Mouse (Mus musculus) thymus, postnatal 25 days (tissue): ENCODE measurements at regions not wholly inside any gene's neighbourhood (a gene's known extent, or its start where the extent isn't known, plus 50 kb on each side); places are given as distances from the start of the nearest gene placed in this dataset.
A peak's percentile ranks its signal among the peaks of the same experiment; 100 is the strongest.

Experiments
- DNase-seq: peaks from one replicate; pipeline ENCODE4 v3.0.0; 2022

DNA sequence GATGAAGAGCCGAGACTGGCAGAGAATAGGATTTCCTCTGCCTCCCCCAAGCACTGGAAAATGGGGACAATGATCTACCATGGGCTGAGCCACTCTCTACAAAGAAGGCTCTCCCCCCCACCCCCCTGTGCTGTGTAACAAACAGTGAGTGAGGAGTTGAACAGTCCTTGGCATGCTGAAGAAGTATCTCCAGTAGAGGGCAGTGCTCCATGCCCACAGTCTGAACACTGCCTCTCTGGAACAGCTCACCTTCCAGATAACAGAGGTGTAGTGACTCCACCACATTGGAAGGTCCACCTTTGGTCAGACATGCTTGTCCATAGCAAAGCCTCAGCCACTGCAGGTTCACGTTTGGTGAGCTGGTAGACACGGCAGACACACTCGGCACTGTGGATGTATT lies 85.2 kb upstream of the Bach2 start:
- DNase-seq = peak; percentile 62

GRCm38 (mm10) chr4:32156965-32157364 lies 81.6 kb upstream of the Bach2 start:
- no peak for DNase-seq

- DNase-seq = no peak
Observed at GRCm38 (mm10) chr4:32158451-32158850, 80.2 kb upstream of the Bach2 start.

- DNase-seq = no peak
Observed at GRCm38 (mm10) chr4:32158886-32159285, 79.7 kb upstream of the Bach2 start.

- peak; percentile 56 for DNase-seq
Observed at GRCm38 (mm10) chr4:32160815-32161214, 77.8 kb upstream of the Bach2 start.

DNA sequence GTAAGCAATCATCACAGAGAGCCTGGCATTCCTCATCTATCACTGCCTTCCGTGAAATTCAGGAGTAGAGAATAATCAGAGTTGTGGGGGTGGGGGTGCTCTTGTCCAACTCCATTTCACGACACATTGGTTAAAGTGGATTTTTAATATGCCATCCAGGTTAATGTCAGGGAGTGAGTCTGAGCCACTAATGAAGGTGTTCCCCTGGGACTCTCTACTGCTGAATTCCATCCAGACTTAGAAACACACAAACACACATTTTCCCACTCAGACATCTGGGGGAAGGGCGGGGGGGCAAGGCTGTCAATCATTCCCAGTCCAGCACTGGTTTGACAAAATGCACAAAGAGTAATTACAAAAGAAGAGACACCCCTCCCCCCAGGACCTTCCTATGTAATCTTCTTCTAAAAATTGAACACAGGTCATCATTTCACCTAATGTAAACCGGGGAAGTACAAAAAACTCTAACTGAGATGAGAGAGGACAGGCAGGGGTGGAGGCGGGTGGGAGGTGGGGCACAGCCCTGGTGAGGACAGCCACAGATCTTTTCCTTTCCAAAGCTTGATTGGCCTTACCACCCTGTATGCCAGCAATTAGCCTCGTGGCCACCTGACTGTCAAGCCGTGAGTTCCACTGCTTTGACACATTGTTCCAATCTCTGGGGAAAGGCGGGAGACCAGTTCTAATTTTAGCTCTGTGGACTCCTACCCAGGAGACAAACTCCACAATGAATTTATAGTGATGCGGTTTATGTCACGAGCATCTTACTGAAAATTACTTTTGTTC lies 76.5 kb upstream of the Bach2 start:
- no peak for DNase-seq

GRCm38 (mm10) chr4:32162694-32163240 lies 75.8 kb upstream of the Bach2 start:
- no peak for DNase-seq

- peak; percentile 54 for DNase-seq
Observed at GRCm38 (mm10) chr4:32164081-32164641, 74.4 kb upstream of the Bach2 start.

GRCm38 (mm10) chr4:32164736-32165241 lies 73.8 kb upstream of the Bach2 start:
- peak; percentile 63 for DNase-seq

DNA sequence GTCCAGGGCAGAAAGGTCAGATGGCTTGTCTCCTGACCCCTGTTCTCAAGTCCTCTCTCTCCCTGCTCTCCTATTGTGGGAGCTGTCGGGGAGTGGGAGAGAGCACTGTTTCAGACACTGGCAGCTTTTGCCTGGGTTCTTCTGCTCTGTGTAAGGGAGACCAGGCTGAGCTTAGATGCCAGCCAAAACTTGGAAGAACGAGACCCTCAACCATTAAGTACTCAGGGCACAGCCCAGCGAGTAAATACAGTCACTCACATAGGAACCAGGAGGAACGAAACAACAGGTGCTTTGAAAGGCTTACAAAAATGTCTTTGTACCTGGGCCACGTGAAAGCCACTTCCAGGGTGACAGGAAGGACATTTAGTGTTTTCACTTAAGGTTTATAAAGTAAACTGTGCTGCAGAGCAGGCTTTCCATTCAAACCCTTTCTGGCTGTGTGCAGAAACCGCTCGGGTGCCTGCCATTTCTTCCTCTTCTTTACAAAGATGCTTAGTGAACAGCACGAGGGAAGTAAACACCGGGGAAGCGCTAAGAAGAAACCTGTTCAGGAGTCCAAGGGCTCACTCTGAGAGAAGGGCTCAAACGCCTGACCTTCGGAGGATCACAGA lies 72.6 kb upstream of the Bach2 start:
- DNase-seq = peak; percentile 47

DNA sequence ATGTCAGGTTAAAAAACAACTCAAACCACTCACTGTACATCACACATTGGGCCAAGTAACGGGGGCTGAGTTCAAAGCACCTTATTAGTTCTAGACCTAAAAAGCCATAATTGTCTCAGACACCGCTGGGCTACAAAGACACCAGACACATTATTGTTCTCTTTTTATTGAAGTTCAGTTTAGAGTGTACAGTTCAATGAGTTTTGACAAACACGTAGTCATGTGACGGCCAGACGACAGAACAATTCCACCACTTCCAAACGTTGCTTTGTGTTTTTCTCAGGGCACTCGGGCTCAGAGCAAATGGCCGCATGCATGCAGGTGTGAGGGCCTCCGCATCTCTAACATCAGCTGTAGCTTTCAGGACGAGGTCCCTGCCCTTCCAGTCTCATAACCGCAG lies 71.5 kb upstream of the Bach2 start:
- no peak for DNase-seq

- DNase-seq = no peak
Observed at GRCm38 (mm10) chr4:32170106-32170459, 68.5 kb upstream of the Bach2 start.

DNA sequence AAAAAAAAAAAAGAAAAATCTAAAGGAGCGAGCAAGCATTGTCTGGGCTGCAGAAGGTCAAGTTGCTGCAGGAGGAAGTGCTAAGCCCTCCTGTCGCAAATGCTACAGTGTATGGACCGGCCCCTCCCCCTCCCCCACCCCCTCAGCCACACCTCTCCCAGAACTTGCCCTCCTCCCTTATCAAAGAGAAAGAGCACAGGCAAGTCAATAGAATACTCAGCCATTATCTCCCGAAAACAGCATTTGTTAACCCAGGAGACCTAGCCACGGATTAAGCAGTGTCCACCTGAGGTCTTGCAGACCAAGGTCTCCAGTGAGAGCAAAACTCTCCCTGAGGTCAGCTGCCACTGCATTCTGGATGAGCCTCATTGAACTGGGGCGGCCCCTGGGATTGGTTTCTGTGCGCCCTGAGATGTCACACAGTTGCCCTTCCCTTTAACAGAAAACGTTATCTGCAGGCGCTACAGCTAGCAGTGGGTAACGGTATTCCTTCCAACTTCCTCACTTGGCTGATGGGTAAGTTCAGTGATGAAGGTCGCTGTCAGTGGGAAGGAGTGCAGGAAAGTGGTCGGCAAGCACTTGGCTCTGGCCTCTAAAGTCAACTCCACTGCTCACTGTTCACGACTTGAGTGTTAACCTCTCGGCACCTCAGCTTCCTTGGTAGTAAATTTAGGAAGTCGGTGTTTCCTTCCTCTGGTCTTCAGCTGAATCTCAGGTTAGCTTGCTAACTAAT lies 68.0 kb upstream of the Bach2 start:
- peak; percentile 27 for DNase-seq

DNA sequence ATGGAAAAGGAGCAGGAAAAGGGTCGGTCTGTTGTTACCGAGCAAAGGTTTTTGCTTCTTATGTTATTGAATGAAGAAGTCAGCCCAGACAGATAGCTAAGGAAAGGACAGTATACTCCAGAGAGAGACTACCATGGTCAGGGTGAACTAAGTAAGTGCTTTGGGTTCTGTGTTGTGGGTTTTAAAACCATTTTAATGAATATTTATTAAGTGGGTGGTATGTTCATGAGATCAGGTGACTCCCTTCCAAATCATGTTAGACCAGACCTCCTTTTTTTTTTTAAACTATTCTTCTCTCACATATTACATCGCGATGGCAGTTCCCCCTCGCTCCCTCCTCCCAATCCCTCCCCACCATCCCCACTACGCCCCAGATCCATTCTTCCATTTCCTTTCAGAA lies 67.3 kb upstream of the Bach2 start:
- no peak for DNase-seq

GRCm38 (mm10) chr4:32172992-32173391 lies 65.6 kb upstream of the Bach2 start:
- DNase-seq = no peak

GRCm38 (mm10) chr4:32174771-32175170 lies 63.8 kb upstream of the Bach2 start:
- no peak for DNase-seq

GRCm38 (mm10) chr4:32175231-32175630 lies 63.4 kb upstream of the Bach2 start:
- DNase-seq = no peak

- no peak for DNase-seq
Observed at GRCm38 (mm10) chr4:32175853-32176448, 62.7 kb upstream of the Bach2 start.

- DNase-seq = no peak
Observed at GRCm38 (mm10) chr4:32176449-32177135, 62.0 kb upstream of the Bach2 start.

- DNase-seq = no peak
Observed at GRCm38 (mm10) chr4:32177933-32178639, 60.5 kb upstream of the Bach2 start.

DNA sequence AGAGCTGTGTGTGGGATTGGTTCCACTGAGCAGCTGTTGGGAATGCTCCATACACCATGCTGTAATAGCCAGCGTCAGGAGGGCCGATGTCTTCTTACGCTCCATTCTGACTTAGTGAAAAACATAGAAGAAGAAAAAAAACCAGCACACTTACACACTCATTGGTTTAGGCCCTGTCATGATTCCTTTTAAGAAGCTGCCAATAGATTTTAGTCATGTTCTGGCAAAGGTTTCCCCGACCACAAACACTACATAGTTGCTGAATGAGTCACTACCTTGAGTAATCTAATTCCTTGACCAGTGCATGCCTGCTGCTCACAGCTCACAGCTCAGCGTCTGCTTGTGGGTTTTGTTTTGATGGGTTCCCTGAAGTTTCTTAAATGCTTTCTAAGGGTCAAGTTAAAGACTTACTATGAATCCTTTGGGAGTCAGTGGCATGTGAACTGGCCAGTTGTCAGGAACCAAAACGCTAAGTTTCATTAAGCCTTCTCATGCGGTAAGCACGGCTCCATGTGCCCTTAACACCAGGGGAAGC lies 58.8 kb upstream of the Bach2 start:
- DNase-seq = no peak
